Mouse (Mus musculus) hindbrain, embryonic 10.5 days (tissue): Measurements from ENCODE around the gene 4833439L19Rik. TPM values are rescaled to one million over a fixed set of nuclear protein-coding genes. Genes with fewer than 3 reads are reported as not detected.

ENCODE experiments used
- DNase-seq: peaks from one replicate; pipeline ENCODE4 v3.0.0-alpha.2; 2017; ENCODE audit warnings: low spot score
- H3K27ac ChIP-seq: fragments of 300-500 bp; sonication (generic); 2 replicates; pipeline ENCODE4 v1.5.1; 2016; ENCODE audit warnings: mild to moderate bottlenecking, moderate library complexity
- H3K27me3 ChIP-seq: fragments of 300-500 bp; sonication (generic); 2 replicates; pipeline ENCODE4 v1.6.1; 2016; ENCODE audit warnings: mild to moderate bottlenecking; ENCODE audit not compliant: poor library complexity, insufficient read depth, severe bottlenecking
- H3K36me3 ChIP-seq: fragments of 300-500 bp; sonication (generic); 2 replicates; pipeline ENCODE4 v1.6.1; 2016; ENCODE audit warnings: mild to moderate bottlenecking, moderate library complexity
- H3K4me1 ChIP-seq: fragments of 300-500 bp; sonication (generic); replicated peaks from 2 replicates; pipeline ENCODE4 v1.6.1; 2016; ENCODE audit warnings: mild to moderate bottlenecking
- H3K4me3 ChIP-seq: fragments of 300-500 bp; sonication (generic); 2 replicates; pipeline ENCODE4 v1.5.1; 2016; ENCODE audit warnings: mild to moderate bottlenecking, moderate library complexity
- H3K9me3 ChIP-seq: fragments of 300-500 bp; sonication (generic); 2 replicates; pipeline ENCODE4 v1.6.1; 2016; ENCODE audit warnings: mild to moderate bottlenecking, moderate library complexity
- WGBS: fragments of 180-500 bp; shearing (Covaris S2); methylation state at CpG from one replicate; pipeline ENCODE4 v1.1.7; 2016; 5-methylcytosine and 5-hydroxymethylcytosine counted together
- polyA plus RNA-seq: library from polyadenylated mRNA; unstranded; fragments of >200 nt; fragmentation: Nextera tagmentation; extraction: Ambion mirVana; gene quantifications from 2 replicates; pipeline ENCODE4 v1.2.1, GENCODE M21; 2016

Gene 4833439L19Rik
- polyA plus RNA-seq, 1 experiment from 2014 or later, result 273 TPM

- Histone ChIP-seq H3K4me1 (peaks cover 23% of the 10 kb centered on the region), H3K27me3 (peaks cover 14% of the 10 kb centered on the region; the same call in 1 of the 2 replicates), H3K9me3 (no peaks in the 10 kb centered on the region), H3K4me3 (no peak overlapping the region), H3K36me3 (0 out of 2 replicates have a peak, but pooled peaks cover 2% of the 10 kb centered on the region), H3K27ac (no peak overlapping the region)
- WGBS, result 67% methylated on average over 3 of the region's 3 CpGs
- DNase-seq, result no peak
Measured at GRCm38 (mm10) chr13:54501957-54502690, 63.1 kb downstream of the 4833439L19Rik start.

GRCm38 (mm10) chr13:54501352-54501751 lies 63.9 kb downstream of the 4833439L19Rik start:
- 80% methylated on average over 2 of the region's 2 CpGs for WGBS
- H3K27me3 ChIP-seq, result peaks cover 14% of the 10 kb centered on the region; the same call in 1 of the 2 replicates

More at GRCm38 (mm10) chr13:54501352-54501751, 63.9 kb downstream of the 4833439L19Rik start:
- H3K4me1 ChIP-seq, result peaks cover 23% of the 10 kb centered on the region
- no peak overlapping the region for H3K27ac ChIP-seq
- DNase-seq, result no peak
- H3K36me3 ChIP-seq, result no peaks in the 10 kb centered on the region
- no peaks in the 10 kb centered on the region for H3K9me3 ChIP-seq
- no peak overlapping the region for H3K4me3 ChIP-seq

Other genes starting within 250 kb of the 4833439L19Rik start
- 6.7 and 10.2 TPM in 2 replicates for gene Cplx2, start 194.1 kb downstream of the 4833439L19Rik start, polyA plus RNA-seq
- gene Thoc3, start 96.6 kb downstream of the 4833439L19Rik start, polyA plus RNA-seq, result 165 and 185 TPM in 2 replicates
- 14.3 and 15.0 TPM in 2 replicates for gene Simc1, start 61.7 kb downstream of the 4833439L19Rik start, polyA plus RNA-seq
- gene Arl10, start 9.6 kb upstream of the 4833439L19Rik start, polyA plus RNA-seq, result 28.8 and 35.8 TPM in 2 replicates
- 80.8 and 101 TPM in 2 replicates for gene Nop16, start 24.7 kb upstream of the 4833439L19Rik start, polyA plus RNA-seq
- gene Higd2a, start 24.8 kb upstream of the 4833439L19Rik start, polyA plus RNA-seq, result 163 and 174 TPM in 2 replicates
- 21.4 and 35.4 TPM in 2 replicates for gene Cltb, start 45.9 kb upstream of the 4833439L19Rik start, polyA plus RNA-seq
- gene Faf2, start 56.3 kb upstream of the 4833439L19Rik start, polyA plus RNA-seq, result 86.3 and 86.4 TPM in 2 replicates
- gene Rnf44, start 128.5 kb upstream of the 4833439L19Rik start, polyA plus RNA-seq, result 106 and 127 TPM in 2 replicates
- 0.07 and 0.15 TPM in 2 replicates for gene Cdhr2, start 136.0 kb upstream of the 4833439L19Rik start, polyA plus RNA-seq
- gene Gprin1, start 184.4 kb upstream of the 4833439L19Rik start, polyA plus RNA-seq, result 1.2 and 2.5 TPM in 2 replicates
- 2.3 and 2.4 TPM in 2 replicates for gene Sncb, start 201.2 kb upstream of the 4833439L19Rik start, polyA plus RNA-seq
- not detected in 2 replicates for gene Eif4e1b, start 218.6 kb upstream of the 4833439L19Rik start, polyA plus RNA-seq
- 12.3 and 26.5 TPM in 2 replicates for gene Tspan17, start 223.9 kb upstream of the 4833439L19Rik start, polyA plus RNA-seq